Mouse (Mus musculus) midbrain, embryonic 15.5 days (tissue): ENCODE measurements at regions not wholly inside any gene's neighbourhood (a gene's known extent, or its start where the extent isn't known, plus 50 kb on each side); places are given as distances from the start of the nearest gene placed in this dataset.

Experiments
- ATAC-seq: fragments of 200-750 bp; cut with Nextera tagmentation; replicated peaks from 2 replicates; pipeline ENCODE4 v1.8.0; 2017; ENCODE audit warnings: moderate TSS enrichment
- H3K27ac ChIP-seq: fragments of 300-500 bp; sonication (generic); 2 replicates; pipeline ENCODE4 v1.5.1; 2015; ENCODE audit warnings: mild to moderate bottlenecking, inconsistent platforms
- H3K27me3 ChIP-seq: fragments of 300-500 bp; sonication (generic); replicated peaks from 2 replicates; pipeline ENCODE4 v1.6.1; 2015; ENCODE audit warnings: inconsistent platforms
- H3K36me3 ChIP-seq: fragments of 300-500 bp; sonication (generic); replicated peaks from 2 replicates; pipeline ENCODE4 v1.6.1; 2015; ENCODE audit warnings: inconsistent platforms
- H3K4me1 ChIP-seq: fragments of 300-500 bp; sonication (generic); 2 replicates; pipeline ENCODE4 v1.6.1; 2015; ENCODE audit warnings: inconsistent platforms
- H3K4me2 ChIP-seq: fragments of 300-500 bp; sonication (generic); 2 replicates; pipeline ENCODE4 v1.6.1; 2015; ENCODE audit warnings: inconsistent platforms, mild to moderate bottlenecking, moderate library complexity
- H3K4me3 ChIP-seq: fragments of 300-500 bp; sonication (generic); 2 replicates; pipeline ENCODE4 v1.5.1; 2015; ENCODE audit warnings: mild to moderate bottlenecking, inconsistent platforms
- H3K9ac ChIP-seq: fragments of 300-500 bp; sonication (generic); 2 replicates; pipeline ENCODE4 v1.6.1; 2015; ENCODE audit warnings: mild to moderate bottlenecking, inconsistent platforms
- H3K9me3 ChIP-seq: fragments of 300-500 bp; sonication (generic); 2 replicates; pipeline ENCODE4 v1.6.1; 2016; ENCODE audit warnings: inconsistent platforms
- WGBS: fragments of 180-500 bp; shearing (Covaris S2); methylation state at CpG from one replicate; pipeline ENCODE4 v1.1.7; 2015; ENCODE audit warnings: mixed read lengths; 5-methylcytosine and 5-hydroxymethylcytosine counted together

DNA sequence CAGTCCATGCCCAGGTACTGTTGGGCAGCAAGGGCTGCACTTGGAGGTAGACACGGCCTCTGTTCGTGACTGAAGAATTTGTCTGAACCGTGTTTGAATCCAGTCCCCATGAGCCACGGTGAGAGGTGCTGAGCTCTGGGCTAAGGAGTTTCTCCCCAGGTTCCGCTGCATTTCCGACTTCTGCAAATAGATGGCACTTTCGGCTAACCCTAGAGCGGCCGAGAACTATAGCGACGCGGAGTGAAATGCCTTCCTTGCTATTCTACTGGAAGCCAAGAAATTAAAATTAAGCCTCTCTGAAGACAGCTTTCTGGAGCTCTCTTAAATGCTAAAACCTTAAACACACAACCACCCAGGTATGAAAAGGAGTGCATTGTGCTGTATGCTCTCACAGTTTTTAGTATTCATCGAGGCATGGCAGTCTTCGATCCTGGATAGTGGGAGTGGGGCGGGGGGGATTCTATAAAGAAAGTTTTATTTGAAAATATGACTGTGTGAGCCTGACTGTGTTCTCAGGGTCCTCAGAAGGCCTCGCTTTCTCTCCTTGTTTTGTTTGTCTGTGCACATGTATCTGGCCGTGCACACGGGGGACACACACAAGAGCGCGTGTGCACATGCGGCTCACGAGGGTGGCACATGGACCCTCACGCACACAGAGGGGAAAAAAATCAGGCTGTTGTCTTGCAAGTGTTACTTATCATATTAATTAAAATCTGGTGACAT lies 159.6 kb downstream of the Tex29 start:
- no peak overlapping the region for H3K27ac ChIP-seq
- H3K27me3 ChIP-seq, result peaks cover 48% of the 10 kb centered on the region
- ATAC-seq, result peak; percentile 54
- peaks cover 8% of the 10 kb centered on the region for H3K4me1 ChIP-seq
- no peak overlapping the region for H3K4me3 ChIP-seq
- H3K9ac ChIP-seq, result no peak overlapping the region
- no peak overlapping the region; the same call in 1 of the 2 replicates for H3K4me2 ChIP-seq
- H3K36me3 ChIP-seq, result no peaks in the 10 kb centered on the region
- 25% methylated on average over 23 of the region's 23 CpGs for WGBS
- H3K9me3 ChIP-seq, result no peaks in the 10 kb centered on the region

DNA sequence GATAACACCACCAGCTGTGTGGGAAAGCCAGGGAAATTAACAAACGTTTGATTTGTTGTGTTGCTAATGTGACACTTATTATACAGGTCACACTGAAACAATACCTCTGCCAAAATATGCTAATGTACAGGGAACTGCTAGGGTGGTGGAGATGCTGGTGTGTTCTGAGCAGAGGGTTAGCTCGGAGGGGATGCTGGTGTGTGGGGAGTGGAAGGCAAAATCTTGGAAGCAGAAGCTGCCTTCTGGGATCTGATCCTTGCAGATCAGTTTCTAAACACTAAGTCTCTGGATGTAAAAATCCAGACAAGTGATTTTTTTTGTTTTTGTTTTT lies 160.2 kb downstream of the Tex29 start:
- H3K27me3 ChIP-seq, result peaks cover 47% of the 10 kb centered on the region
- ATAC-seq, result 0 out of 2 replicates have a peak, but pooled peaks have one; percentile 40

DNA sequence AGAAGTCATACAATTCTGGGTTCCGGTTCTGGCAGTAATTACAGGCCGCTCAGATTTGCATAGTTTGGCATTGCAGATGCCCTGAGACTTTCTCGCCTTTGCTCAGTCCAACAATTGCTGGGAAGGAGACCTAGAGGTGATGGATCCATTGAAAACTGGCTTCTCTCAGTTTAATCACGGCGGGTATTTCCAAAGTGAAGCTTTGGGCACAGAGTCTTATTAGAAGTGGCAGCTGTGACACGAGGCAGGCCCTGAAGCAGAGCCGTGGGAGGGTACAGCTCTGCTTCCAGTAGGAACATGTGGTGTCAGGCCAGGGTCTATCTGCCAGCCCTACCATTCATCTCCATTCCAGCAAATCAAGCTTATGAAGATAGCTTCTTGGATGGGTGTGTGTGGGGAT lies 164.0 kb downstream of the Tex29 start:
- Histone ChIP-seq H3K36me3 (no peaks in the 10 kb centered on the region), H3K4me2 (no peak overlapping the region), H3K4me3 (no peak overlapping the region), H3K27me3 (peaks cover 22% of the 10 kb centered on the region), H3K9ac (no peak overlapping the region), H3K4me1 (peaks cover 8% of the 10 kb centered on the region), H3K27ac (no peak overlapping the region), H3K9me3 (no peaks in the 10 kb centered on the region)
- no peak for ATAC-seq
- WGBS, result 40% methylated on average over 7 of the region's 7 CpGs

More for the DNA sequence above, 160.2 kb downstream of the Tex29 start:
- 14% methylated on average over 2 of the region's 2 CpGs for WGBS
- Histone ChIP-seq H3K4me3 (no peak overlapping the region), H3K9me3 (no peaks in the 10 kb centered on the region), H3K9ac (no peak overlapping the region), H3K36me3 (no peaks in the 10 kb centered on the region), H3K27ac (no peak overlapping the region), H3K4me1 (peaks cover 8% of the 10 kb centered on the region), H3K4me2 (no peak overlapping the region)

GRCm38 (mm10) chr8:12012769-12013168 lies 172.5 kb downstream of the Tex29 start:
- Histone ChIP-seq H3K27me3 (0 out of 2 replicates have a peak, but pooled peaks cover 2% of the 10 kb centered on the region), H3K9ac (no peak overlapping the region), H3K27ac (no peak overlapping the region), H3K9me3 (no peaks in the 10 kb centered on the region), H3K4me3 (no peak overlapping the region), H3K36me3 (no peaks in the 10 kb centered on the region), H3K4me1 (no peaks in the 10 kb centered on the region), H3K4me2 (no peak overlapping the region)
- 89% methylated on average over 3 of the region's 3 CpGs for WGBS
- ATAC-seq, result no peak

DNA sequence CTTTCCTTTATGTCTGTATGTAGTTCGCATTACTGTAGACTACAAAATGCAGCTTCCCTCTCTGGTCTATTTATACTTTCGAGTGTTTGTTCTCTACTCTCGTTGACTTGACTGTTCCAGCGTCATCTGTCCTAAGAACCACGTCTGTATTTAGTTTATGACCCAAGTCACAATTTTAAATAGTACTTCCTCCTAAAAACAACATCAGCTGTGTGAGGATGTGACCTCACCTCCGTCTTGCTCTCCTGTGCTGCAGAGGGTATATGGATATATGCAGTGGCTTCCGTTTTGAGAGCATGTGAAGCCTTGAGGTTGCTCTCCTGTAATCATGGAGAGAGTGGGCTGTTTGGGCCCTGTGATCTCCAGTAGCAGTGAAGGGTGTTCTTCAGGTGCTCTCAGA lies 177.5 kb downstream of the Tex29 start:
- 86% methylated on average over 7 of the region's 7 CpGs for WGBS
- no peaks in the 10 kb centered on the region for H3K4me1 ChIP-seq
- ATAC-seq, result no peak
- H3K9me3 ChIP-seq, result no peaks in the 10 kb centered on the region
- H3K36me3 ChIP-seq, result no peaks in the 10 kb centered on the region
- H3K9ac ChIP-seq, result no peak overlapping the region
- H3K4me2 ChIP-seq, result no peak overlapping the region
- H3K27me3 ChIP-seq, result no peaks in the 10 kb centered on the region
- H3K4me3 ChIP-seq, result no peak overlapping the region
- H3K27ac ChIP-seq, result no peak overlapping the region

GRCm38 (mm10) chr8:12019272-12019671 lies 179.0 kb downstream of the Tex29 start:
- H3K4me3 ChIP-seq, result no peak overlapping the region
- H3K36me3 ChIP-seq, result no peaks in the 10 kb centered on the region
- no peaks in the 10 kb centered on the region for H3K27me3 ChIP-seq
- WGBS, result 93% methylated on average over 9 of the region's 9 CpGs
- no peak overlapping the region for H3K9ac ChIP-seq
- no peak overlapping the region for H3K4me2 ChIP-seq
- H3K9me3 ChIP-seq, result no peaks in the 10 kb centered on the region
- no peak overlapping the region for H3K27ac ChIP-seq
- no peaks in the 10 kb centered on the region for H3K4me1 ChIP-seq
- no peak for ATAC-seq

DNA sequence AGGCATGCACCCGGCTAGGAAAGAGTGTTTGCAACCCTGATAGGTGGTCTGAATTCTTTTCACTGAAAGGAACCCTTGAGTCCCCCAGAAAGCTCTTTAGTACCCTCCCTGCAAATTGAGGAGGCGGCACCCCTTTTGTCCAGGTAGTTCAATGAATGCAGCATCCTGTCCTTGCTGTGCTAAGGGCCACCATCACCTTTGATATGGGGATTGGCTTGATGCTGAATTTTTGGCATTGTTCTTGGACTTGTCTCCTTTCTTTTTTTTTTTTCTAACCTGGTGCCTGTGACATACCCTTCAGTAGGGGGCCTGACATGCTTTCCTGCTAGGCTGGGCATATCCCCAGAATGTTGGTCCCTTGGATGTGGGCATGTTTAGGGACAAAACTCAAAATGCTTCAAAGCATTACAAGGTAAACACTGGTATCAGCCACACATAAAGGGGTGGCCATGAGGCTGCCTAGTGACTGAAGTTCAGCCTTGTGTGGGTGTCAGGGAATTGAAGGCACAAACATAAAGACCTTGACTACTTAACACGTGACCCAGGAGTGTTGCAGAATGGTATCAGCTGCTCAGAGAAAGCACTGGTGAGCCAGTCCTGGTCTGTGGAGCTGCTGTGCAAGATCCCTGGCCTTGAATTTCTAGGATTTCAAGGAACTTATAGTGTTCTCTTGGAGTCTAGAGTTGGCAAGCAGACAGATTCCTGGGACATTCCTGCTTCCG lies 183.6 kb downstream of the Tex29 start:
- no peaks in the 10 kb centered on the region for H3K27me3 ChIP-seq
- no peak overlapping the region for H3K4me3 ChIP-seq
- no peaks in the 10 kb centered on the region for H3K9me3 ChIP-seq
- H3K4me2 ChIP-seq, result no peak overlapping the region
- no peak overlapping the region for H3K27ac ChIP-seq
- ATAC-seq, result no peak
- no peaks in the 10 kb centered on the region for H3K36me3 ChIP-seq
- 85% methylated on average over 4 of the region's 4 CpGs for WGBS
- no peaks in the 10 kb centered on the region for H3K4me1 ChIP-seq
- H3K9ac ChIP-seq, result no peak overlapping the region

- Histone ChIP-seq H3K27ac (no peak overlapping the region), H3K36me3 (no peaks in the 10 kb centered on the region)
- 38% methylated on average over 22 of the region's 22 CpGs for WGBS
Observed at GRCm38 (mm10) chr8:12030363-12031116, 190.3 kb downstream of the Tex29 start.

GRCm38 (mm10) chr8:12031796-12032195 lies 191.5 kb downstream of the Tex29 start:
- Histone ChIP-seq H3K27me3 (0 out of 2 replicates have a peak, but pooled peaks cover 4% of the 10 kb centered on the region), H3K9me3 (no peaks in the 10 kb centered on the region), H3K4me3 (no peak overlapping the region), H3K4me1 (peaks cover 15% of the 10 kb centered on the region), H3K9ac (no peak overlapping the region), H3K4me2 (no peak overlapping the region), H3K27ac (no peak overlapping the region), H3K36me3 (no peaks in the 10 kb centered on the region)
- no peak for ATAC-seq
- WGBS, result 59% methylated on average over 3 of the region's 3 CpGs

More at GRCm38 (mm10) chr8:12030363-12031116, 190.3 kb downstream of the Tex29 start:
- Histone ChIP-seq H3K4me1 (peaks cover 15% of the 10 kb centered on the region), H3K9ac (no peak overlapping the region), H3K4me2 (peak overlapping the region; percentile 22; the same call in 1 of the 2 replicates), H3K27me3 (no peaks in the 10 kb centered on the region), H3K4me3 (no peak overlapping the region), H3K9me3 (no peaks in the 10 kb centered on the region)
- peak; percentile 55; the same call in 1 of the 2 replicates for ATAC-seq

- Histone ChIP-seq H3K27ac (no peak overlapping the region), H3K4me3 (no peak overlapping the region), H3K27me3 (0 out of 2 replicates have a peak, but pooled peaks cover 4% of the 10 kb centered on the region), H3K4me2 (no peak overlapping the region), H3K9ac (no peak overlapping the region), H3K36me3 (no peaks in the 10 kb centered on the region), H3K4me1 (peaks cover 15% of the 10 kb centered on the region), H3K9me3 (no peaks in the 10 kb centered on the region)
- 95% methylated on average over 3 of the region's 3 CpGs for WGBS
- ATAC-seq, result no peak
Observed at GRCm38 (mm10) chr8:12032386-12032785, 192.1 kb downstream of the Tex29 start.

GRCm38 (mm10) chr8:12036349-12036748 lies 196.1 kb downstream of the Tex29 start:
- Histone ChIP-seq H3K36me3 (no peaks in the 10 kb centered on the region), H3K4me1 (peaks cover under 1% of the 10 kb centered on the region; the same call in 1 of the 2 replicates), H3K9ac (no peak overlapping the region), H3K4me3 (no peak overlapping the region), H3K27me3 (0 out of 2 replicates have a peak, but pooled peaks cover 9% of the 10 kb centered on the region), H3K4me2 (no peak overlapping the region), H3K9me3 (no peaks in the 10 kb centered on the region), H3K27ac (no peak overlapping the region)
- no peak for ATAC-seq
- WGBS, result 84% methylated on average over 3 of the region's 3 CpGs

DNA sequence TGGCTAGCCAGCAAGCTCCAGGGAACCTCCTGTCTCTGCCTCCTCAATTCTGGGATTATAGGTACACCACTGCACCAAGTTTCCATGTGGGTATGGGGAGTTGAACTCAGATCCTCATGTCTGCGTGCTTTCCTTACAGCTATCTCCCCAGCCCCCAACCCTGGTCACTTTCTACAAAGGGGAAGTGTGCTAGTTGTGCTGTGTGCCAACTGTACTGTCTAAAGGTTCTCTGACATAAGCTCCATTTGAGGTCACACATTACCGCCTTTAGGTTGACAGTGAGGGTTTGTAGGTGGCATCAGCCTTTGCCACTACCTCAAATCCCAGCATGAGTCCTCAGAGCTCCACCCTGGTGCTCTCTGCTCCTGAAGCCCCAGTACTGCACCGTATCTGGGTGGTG lies 200.7 kb downstream of the Tex29 start:
- ATAC-seq, result no peak
- Histone ChIP-seq H3K9me3 (no peaks in the 10 kb centered on the region), H3K4me3 (no peak overlapping the region), H3K9ac (no peak overlapping the region), H3K27me3 (0 out of 2 replicates have a peak, but pooled peaks cover 9% of the 10 kb centered on the region), H3K4me2 (no peak overlapping the region), H3K36me3 (no peaks in the 10 kb centered on the region), H3K27ac (no peak overlapping the region), H3K4me1 (no peaks in the 10 kb centered on the region)
- WGBS, result 75% methylated on average over 3 of the region's 3 CpGs
